Mouse (Mus musculus) urinary bladder, postnatal 10 days (tissue): ENCODE measurements around the gene Vamp3.

Experiments
- DNase-seq: peaks from one replicate; pipeline ENCODE4 v3.0.0; 2022; ENCODE audit warnings: low spot score

The Vamp3 gene

GRCm38 (mm10) chr4:151057347-151058321 lies at the start of gene Vamp3:
TSS of gene Vamp3 (minus strand) at chr4:151057963.
- peak; percentile 96 for DNase-seq

DNA sequence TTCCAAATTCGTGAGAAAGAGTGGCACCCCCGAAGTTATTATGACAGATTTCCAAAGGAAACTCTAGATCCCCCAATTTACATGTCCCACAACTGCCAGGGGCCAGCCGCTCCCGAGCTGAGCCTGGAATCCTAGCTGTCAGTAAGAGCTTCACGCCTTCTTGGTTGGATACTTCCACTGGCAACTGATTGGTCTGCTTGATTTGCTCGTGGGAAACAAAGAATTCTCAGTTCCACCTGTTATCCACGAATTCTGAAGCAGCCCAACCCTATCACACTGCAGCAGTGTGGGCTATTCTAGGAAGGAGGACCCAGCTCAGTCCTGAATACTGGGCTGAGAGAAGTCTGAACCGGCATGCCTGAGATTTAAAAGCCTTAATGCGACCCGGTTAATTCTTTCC lies 48.7 kb upstream of the Vamp3 start:
- DNase-seq = no peak

GRCm38 (mm10) chr4:151105886-151106285 lies 48.1 kb upstream of the Vamp3 start:
- DNase-seq = no peak

- DNase-seq = no peak
Measured at GRCm38 (mm10) chr4:151104147-151104546, 46.4 kb upstream of the Vamp3 start.

DNA sequence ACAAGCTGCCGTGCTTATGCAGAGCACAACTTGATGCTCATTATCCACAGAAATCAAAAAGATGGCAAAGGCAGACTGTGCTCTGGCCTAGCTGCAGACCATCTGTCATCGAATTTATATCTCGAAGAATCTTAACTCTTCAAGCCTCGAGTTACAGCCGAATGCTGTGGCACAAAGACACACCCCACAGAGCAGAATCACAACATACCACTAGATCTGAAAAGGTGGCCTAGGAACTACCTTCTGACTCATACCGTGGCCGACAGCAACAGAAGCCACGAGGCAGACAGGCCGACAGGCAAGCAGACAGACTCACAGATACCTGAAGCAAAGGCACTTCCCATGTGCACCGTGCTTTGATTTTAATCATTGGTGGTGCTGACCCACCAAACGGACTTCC lies 45.9 kb upstream of the Vamp3 start:
- DNase-seq = no peak

DNA sequence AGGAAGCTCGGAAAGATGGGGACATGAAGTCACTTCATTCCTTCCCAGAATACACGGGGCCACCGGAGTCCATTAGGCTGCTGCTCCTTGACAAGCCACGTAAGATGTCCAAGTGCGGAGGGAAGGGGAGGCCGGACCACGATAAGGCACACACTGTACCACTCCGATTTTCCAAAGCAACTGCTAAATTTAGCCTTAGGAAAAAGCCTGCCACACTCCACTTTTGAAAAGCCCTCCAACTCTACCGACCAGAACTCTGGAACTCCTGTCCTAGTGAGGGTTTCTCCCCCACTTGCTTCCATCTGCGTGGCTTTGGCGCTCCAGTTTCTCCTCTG lies 39.3 kb upstream of the Vamp3 start:
- DNase-seq = no peak

GRCm38 (mm10) chr4:151096334-151097103 lies 38.8 kb upstream of the Vamp3 start:
- no peak for DNase-seq

DNA sequence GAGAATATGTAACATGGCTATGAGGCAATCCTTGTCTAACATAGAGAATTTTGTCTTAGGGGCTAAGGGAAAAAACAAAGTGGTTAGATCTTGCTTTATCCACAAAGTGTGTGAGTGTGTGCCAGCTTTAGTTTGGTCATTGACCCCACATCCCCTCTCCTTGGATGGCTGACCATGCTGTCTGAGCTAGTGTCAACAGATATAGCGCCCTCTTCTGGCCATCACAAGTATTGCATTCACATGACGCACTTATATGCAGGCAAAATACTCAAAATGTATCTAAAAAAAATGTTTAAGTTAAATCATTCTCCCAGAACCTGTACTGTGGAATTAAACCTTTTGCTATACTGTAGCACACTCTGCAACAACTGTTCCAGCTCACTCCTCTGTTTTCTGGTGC lies 37.4 kb upstream of the Vamp3 start:
- no peak for DNase-seq

DNA sequence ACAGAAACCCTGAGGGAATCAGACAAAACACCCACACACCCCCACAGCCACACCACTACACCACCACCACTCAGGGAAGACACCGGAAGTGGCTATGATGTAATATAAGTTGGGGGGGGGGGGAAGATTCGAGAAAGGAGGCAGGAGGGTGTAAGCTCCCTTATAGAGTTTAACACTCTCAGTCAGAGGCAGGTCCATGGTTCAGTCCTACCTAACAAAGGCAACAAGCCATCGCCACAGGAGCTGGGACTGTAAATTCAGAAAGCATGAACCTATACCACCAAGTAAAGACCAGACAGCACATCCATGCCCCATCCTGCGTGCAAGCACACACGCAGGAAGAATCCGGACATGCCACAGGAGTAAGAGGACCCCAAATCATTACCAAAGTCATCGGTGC lies 31.5 kb upstream of the Vamp3 start, which contains the start of gene Gm13090:
Gene Gm13090 (plus strand): TSS at position 301 of the 400 bp plus-strand sequence.
- no peak for DNase-seq

DNA sequence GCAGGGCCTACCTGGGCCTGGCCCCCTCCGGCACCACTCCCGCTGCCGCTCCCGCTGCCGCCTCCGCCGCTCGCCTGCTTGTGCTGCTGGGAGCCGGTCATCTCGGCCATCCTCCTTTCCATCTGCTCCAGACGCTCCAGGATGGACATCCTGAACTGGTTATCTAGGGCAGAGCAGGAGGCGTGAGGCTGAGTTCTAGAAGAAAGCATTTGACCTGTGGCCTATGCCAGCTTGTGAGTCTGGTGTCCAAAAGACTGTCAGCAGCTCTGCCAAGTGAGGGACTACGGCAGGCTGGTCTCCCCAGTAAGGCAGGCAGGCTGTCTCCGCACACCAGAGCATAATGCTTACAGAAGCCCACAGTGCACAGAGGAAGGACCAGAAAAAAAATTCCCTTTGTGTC lies 31.1 kb upstream of the Vamp3 start:
- no peak for DNase-seq

DNA sequence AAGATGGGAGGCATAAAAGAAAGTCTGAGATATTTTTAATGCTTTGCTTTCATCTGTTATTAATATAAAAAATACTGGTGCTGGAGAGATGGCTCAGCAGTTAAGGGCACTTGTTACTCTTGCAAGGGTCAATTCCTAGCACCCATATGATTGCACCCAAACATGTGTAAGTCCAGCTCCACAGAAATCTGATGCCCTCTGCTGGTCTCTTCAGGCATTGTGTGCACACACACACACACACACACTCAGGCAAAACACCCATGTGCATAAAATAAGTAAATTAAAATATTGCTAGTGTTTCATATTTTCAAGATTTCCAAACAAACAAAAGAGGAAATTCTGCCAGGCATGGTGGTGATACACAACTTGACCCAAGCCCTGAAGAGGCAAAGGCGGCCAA lies 29.6 kb upstream of the Vamp3 start:
- no peak for DNase-seq

DNA sequence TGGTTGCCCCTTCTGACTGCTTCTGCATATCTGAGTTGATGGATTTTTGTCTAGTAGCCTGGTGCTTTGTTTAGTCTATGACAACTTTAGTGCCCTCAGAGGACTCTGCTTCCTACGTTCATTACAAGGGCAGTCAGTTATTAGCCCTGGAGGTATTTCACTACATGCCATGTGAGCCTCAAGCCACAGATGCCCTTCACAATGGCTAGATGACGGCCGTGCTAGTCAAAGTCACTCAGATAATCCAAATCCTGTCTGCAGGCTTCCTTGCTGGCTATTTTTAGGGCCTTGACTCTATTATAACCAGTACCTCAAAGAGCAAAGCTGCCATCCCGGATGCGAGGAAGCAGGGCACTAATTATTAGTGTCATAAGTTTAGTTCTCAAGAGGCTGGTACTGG lies 25.3 kb upstream of the Vamp3 start:
- no peak for DNase-seq

- no peak for DNase-seq
Measured at GRCm38 (mm10) chr4:151081977-151082376, 24.2 kb upstream of the Vamp3 start.

DNA sequence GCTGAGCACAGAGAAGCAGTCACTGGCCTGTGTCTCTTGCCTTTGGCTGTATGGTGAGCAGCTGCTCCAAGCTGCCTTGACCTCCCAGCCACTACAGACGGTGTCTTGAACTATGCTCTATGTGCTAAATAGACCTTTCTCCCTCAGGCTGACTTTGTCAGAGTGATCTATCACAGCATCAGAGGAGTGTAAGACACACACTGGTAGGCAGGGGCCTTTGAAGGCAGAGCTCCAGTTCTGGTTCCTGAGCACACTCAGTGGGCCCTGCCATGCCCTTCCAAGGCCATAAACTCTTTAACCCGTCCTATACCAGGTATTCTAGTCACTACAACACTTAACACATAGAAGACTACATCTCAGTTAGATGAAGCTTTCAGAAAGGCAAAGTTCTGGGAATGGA lies 23.6 kb upstream of the Vamp3 start:
- DNase-seq = no peak

GRCm38 (mm10) chr4:151074817-151075216 lies 17.1 kb upstream of the Vamp3 start:
- DNase-seq = no peak

- no peak for DNase-seq
Measured at GRCm38 (mm10) chr4:151073108-151073744, 15.5 kb upstream of the Vamp3 start.

DNA sequence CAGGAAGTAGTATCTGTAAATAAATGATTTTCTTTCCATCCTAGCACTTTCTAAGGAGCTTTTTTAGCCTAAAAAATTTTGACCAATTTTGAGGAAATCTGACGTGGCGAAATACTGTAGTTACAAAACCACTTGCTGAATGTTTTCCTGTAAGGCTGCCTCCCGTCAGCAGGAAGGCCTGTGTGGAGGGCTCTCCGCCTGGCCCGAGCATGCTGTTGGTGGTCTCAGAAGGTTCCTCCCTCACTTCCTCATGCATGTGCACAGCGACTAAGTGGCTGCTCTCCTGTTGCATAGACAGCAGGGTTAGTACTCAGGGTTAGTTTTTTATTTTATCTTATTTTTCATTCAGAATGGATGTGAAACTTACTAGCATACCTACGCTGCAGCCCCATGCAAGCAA lies 13.2 kb upstream of the Vamp3 start:
- DNase-seq = no peak

DNA sequence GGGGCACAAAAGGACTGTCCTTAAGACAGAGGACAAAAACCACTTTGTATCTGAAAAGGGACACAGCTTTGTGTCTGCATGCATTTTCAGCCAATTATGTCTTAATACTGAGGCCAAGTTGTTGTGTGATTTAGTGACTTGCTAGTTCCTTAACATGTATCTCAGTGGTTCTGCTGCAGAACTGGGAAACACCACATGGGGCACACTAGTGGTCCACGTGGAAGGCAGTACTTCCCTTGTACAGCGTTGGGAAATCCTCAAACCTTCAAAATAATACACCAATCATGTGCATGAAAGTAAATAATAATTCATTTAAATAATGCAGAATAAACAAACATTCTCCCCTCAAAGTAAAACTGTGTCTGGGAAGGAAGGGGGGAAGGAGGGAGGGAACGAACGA lies 11.0 kb upstream of the Vamp3 start:
- DNase-seq = no peak

GRCm38 (mm10) chr4:151059566-151059965 lies 1.8 kb upstream of the Vamp3 start:
- no peak for DNase-seq

GRCm38 (mm10) chr4:151058634-151059033 lies 871 bp upstream of the Vamp3 start:
- no peak for DNase-seq

- no peak for DNase-seq
Measured at GRCm38 (mm10) chr4:151051162-151051561, 6.6 kb downstream of the Vamp3 start.

- DNase-seq = no peak
Measured at GRCm38 (mm10) chr4:151046524-151046923, 11.2 kb downstream of the Vamp3 start.
